Mouse (Mus musculus) heart, postnatal 14 days (tissue): ENCODE results near the gene Rnf152. TPM values are rescaled to one million over a fixed set of nuclear protein-coding genes. Genes with fewer than 3 reads are reported as not detected.

Source experiments
- DNase-seq, 2 experiments: peaks; one replicate each; pipeline ENCODE4 v3.0.0; 2021 to 2022
- intact Hi-C: fragments of 180-260 bp; cut with DNase I; formaldehyde crosslinking; loops from one replicate; pipeline ENCODE4 v1.15.1; 2025
- total RNA-seq, 2 experiments: library from RNA; stranded (reverse); gene quantifications; 2 replicates each; pipeline ENCODE4 v1.2.3; 2021

The Rnf152 gene
- total RNA-seq, 2 experiments from 2014 or later = 2.6 to 3.0 TPM

- intact Hi-C loops = no loop called here
Measured at GRCm38 (mm10) chr1:105246075-105246574, 110.4 kb downstream of the Rnf152 start.

GRCm38 (mm10) chr1:105243359-105244142, 113.0 kb downstream of the Rnf152 start:
- no peak for DNase-seq
- intact Hi-C loops = no loop called here

More at GRCm38 (mm10) chr1:105246075-105246574, 110.4 kb downstream of the Rnf152 start:
- DNase-seq = no peak

DNA sequence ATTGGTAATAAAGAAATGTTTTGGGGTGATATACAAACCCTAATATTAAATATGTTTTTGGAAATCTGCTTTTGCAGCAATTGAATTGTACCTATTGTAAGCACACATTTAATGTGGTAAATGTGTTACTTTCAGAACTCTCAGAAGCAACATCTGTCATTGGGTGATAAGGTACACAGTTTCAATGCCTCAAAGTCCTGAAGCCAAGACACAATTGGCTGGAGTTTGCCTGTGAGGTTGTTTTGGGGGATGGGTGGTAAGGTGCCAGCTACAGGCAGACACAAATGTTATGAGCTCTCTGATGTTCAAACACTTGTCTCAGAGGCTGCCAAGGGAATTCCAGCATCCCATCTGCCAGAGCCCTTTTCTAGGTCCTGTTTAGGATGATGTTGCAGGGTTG, 116.3 kb downstream of the Rnf152 start:
- intact Hi-C loops = no loop called here

More for the DNA sequence above, 116.3 kb downstream of the Rnf152 start:
- no peak for DNase-seq
